Mouse (Mus musculus): ENCODE data around the gene Cphx2. TPM values are rescaled to one million over a fixed set of nuclear protein-coding genes. Genes with fewer than 3 reads are reported as not detected.
A peak's percentile ranks its signal among the peaks of the same experiment; 100 is the strongest.
"Not testable (repeated sequence)": the region's sequence is repeated elsewhere in the genome, so short reads cannot be mapped to it uniquely, and the experiment has no call there.

Gene Cphx2
- total RNA-seq (2017): not detected in 2 replicates

GRCm38 (mm10) chr14:26081216-26081615 is at the start of gene Cphx2:
Cphx2 (plus strand) TSS chr14:26081516.
- not testable (repeated sequence) for ATAC-seq (ENCODE audit: extremely low read depth, insufficient number of reproducible peaks, low FRiP score, poor library complexity, severe bottlenecking)

- not testable (repeated sequence) for ATAC-seq (ENCODE audit: extremely low read depth, insufficient number of reproducible peaks, low FRiP score, poor library complexity, severe bottlenecking)
Observed at GRCm38 (mm10) chr14:26034364-26034763, 47.0 kb upstream of the Cphx2 start.

GRCm38 (mm10) chr14:26035439-26035838 is 45.9 kb upstream of the Cphx2 start:
- not testable (repeated sequence) for ATAC-seq (ENCODE audit: extremely low read depth, insufficient number of reproducible peaks, low FRiP score, poor library complexity, severe bottlenecking)

DNA sequence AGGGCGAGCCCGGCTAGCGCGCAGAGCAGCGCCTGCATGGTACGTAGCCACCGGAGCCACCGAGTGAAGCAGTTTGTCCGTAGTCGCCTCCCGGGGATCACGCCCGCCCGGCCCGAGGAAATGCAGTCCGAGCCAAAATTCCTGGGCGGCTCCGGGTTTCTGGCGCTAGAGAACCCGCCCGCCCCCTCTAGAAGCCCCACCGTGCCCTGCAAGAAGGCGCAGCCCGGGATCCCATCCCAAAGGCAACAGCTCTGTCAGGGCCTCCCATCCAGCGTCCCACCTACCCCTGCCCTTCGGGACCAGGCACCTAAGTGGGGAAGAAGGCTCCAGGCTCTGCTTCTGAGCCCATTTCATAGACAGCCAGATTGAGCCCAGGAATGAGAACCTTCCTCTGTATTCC is 38.7 kb upstream of the Cphx2 start, which contains the start of gene Gm9780:
TSS of gene Gm9780 (minus strand) at position 101 of the 400 bp plus-strand sequence.
- ATAC-seq (ENCODE audit: extremely low read depth, insufficient number of reproducible peaks, low FRiP score, poor library complexity, severe bottlenecking): not testable (repeated sequence)

DNA sequence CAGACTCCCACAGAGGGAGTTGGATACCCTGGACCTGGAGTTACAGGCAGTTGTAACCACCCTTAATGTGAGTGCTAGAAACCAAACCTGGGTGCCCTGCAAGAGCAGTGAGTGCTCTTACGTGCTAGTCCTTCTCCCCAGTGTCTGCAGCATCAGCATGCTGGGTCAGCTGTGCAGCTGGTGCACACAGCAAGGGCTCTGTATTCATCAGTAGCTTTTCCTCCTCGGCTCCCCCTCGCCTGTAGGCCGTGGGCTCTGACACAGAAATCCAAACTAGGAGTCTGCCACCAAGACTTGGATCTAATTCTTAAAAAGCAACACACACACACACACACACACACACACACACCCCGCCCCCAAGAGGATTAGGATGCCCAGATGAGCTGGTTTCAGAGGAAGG is 36.3 kb upstream of the Cphx2 start:
- ATAC-seq (ENCODE audit: extremely low read depth, insufficient number of reproducible peaks, low FRiP score, poor library complexity, severe bottlenecking): not testable (repeated sequence)

GRCm38 (mm10) chr14:26047026-26047425 is 34.3 kb upstream of the Cphx2 start:
- ATAC-seq (ENCODE audit: extremely low read depth, insufficient number of reproducible peaks, low FRiP score, poor library complexity, severe bottlenecking): not testable (repeated sequence)

GRCm38 (mm10) chr14:26048767-26049166 is 32.5 kb upstream of the Cphx2 start:
- not testable (repeated sequence) for ATAC-seq (ENCODE audit: extremely low read depth, insufficient number of reproducible peaks, low FRiP score, poor library complexity, severe bottlenecking)

DNA sequence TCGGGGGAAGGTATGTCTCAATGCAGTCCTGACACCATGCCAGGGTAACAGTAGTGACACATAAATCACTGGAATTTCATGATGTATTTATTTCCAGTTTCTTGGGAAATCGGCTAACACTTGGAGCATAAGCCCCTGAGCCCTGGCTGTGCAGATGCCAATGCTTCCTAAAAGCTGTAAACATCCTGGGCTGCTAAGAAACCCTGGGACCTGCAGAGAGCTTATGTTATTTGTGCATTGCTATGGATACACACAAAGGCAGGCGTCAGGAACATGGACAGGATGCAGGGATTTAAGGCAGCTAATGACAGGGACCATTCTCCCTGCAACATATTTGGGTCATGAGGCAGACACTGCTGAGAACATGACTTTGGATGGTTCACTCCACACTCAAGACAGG is 23.1 kb upstream of the Cphx2 start:
- ATAC-seq (ENCODE audit: extremely low read depth, insufficient number of reproducible peaks, low FRiP score, poor library complexity, severe bottlenecking): 0 out of 2 replicates have a peak, but pooled peaks have one; percentile 3

GRCm38 (mm10) chr14:26059362-26059761 is 22.0 kb upstream of the Cphx2 start:
- ATAC-seq (ENCODE audit: extremely low read depth, insufficient number of reproducible peaks, low FRiP score, poor library complexity, severe bottlenecking): not testable (repeated sequence)

DNA sequence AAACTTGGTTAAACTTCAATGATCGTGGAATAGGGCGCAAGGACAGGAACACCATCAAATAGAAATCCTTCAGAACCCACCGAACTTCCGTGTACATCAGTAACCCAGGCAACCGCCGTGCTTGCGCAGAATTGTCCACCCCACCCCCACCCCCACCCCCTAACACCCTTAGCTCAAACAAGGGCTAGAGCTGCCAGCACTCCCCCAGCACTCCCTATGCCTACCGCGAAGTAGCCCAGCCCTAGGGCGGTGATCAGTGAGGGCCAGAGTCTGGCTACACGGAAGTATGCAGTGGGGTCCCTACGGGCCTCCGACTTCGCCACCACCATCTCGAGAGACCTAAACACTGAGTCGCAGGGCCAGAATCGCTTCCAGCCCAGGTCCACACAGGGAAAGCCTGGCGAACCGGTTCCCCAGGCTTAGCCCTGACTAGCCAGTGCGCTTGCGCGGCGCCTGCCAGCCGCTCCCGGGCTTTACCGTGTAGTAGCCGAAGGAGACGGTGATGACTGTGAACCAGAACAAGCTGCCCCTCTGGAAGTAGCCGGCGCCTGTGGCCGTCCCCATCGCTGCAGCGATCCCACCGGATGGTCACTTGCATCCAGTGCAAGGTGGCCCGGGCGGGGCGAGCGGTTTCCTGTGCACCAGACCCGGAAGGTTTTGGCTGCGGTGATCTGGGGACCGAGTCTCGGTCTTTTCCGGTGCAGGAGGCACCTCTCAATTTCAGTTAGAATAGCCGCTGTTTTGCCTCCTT is 14.6 kb upstream of the Cphx2 start:
- ATAC-seq (ENCODE audit: extremely low read depth, insufficient number of reproducible peaks, low FRiP score, poor library complexity, severe bottlenecking): peak; percentile 39

DNA sequence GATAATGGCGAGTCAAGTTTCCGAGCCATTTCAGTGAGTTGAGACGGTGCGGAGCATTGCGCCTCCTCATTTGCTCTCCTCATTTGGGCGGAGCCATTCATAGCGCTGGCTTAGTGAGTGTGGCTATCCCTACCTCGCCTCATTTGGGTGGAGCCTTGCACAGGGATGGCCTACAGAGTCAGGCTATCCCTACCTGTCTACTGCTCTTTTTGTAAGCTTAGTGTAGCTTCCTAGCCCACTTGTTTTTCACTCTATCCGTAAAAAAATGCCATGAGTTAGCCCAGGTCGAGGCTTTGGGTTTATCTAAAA is 14.0 kb upstream of the Cphx2 start, which contains the start of gene Tmem254c:
TSS of gene Tmem254c (minus strand) at position 31 of the 309 bp plus-strand sequence.
- peak; percentile 64 for ATAC-seq (ENCODE audit: extremely low read depth, insufficient number of reproducible peaks, low FRiP score, poor library complexity, severe bottlenecking)

DNA sequence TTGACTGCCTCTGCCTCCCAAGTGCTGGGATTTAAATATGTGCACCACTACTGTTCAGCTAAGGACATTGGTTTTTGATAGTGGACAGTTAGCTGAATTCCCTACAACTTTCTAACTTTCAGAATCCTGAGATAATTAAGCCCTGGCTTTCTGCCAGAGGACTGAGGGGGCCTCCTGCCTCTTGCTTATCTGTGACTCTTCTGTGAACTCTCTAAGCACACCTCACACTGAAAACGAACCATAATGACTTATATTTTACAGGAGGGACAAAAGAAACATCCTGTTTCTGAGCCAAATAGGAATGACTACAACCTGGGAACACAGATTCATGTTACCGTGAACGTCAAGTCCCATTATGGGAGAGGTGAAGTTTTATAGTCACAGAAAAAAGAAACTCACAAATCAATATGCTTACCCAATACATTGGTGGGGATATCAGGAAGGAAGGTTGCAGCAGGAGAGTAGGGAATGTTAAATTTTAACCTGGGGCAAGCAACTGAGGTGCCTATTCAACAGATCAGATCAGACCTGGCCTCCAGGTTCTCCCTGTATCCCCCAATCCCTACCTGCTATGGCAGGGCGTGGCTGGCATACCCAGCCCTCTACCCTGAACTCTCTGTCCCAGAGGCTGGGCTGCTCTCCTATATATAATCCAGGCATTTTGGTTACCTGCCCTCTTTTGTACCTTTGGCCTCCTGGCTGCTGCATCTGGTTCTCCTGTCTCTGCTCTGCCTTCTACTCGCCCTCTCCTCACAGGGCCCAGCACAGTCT is 4.5 kb upstream of the Cphx2 start:
- not testable (repeated sequence) for ATAC-seq (ENCODE audit: extremely low read depth, insufficient number of reproducible peaks, low FRiP score, poor library complexity, severe bottlenecking)

DNA sequence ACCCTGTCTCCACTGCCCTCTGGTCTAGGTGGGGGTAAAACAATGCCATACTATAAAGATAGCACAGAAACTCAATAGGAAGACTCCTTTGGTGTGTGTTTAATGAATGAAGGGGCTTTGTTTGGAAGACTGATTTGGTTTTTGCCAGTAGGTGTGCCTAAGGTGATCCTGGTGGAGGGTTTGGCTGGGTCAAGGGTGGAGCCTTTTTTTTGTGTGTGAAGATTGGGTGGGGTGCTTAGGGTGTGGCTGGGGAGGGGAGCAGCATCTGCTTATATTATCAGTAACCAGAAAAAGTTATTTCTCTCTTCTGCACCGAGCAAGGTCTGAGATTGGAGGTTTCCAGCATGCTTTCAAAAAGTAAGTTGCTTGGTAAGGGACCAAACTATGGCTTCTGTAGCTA is 681 bp downstream of the Cphx2 start, which contains the start of gene Cphx3:
TSS of gene Cphx3 (plus strand) at position 301 of the 400 bp plus-strand sequence.
- not testable (repeated sequence) for ATAC-seq (ENCODE audit: extremely low read depth, insufficient number of reproducible peaks, low FRiP score, poor library complexity, severe bottlenecking)

DNA sequence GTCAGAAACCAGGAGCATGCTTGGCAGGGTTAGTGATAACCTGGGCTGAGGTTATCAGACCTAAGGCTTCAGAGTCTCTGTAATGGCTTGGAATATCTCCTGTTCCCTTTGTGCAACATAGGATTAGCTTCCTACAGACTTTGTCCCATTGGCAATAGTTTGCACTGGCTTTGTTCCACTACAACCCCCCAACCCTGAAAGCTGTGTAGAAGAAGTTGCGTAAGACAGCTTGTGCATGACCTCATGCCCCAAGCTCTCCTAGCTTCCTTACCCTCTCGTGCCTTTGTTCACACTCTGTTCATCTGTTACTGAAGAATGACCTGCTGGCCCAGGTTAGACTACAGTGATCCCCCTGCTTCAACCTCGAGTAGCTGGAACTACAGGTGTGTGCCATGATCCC is 16.3 kb downstream of the Cphx2 start:
- not testable (repeated sequence) for ATAC-seq (ENCODE audit: extremely low read depth, insufficient number of reproducible peaks, low FRiP score, poor library complexity, severe bottlenecking)

- not testable (repeated sequence) for ATAC-seq (ENCODE audit: extremely low read depth, insufficient number of reproducible peaks, low FRiP score, poor library complexity, severe bottlenecking)
Observed at GRCm38 (mm10) chr14:26118150-26118549, 36.8 kb downstream of the Cphx2 start, which contains the start of gene Duxbl2. Duxbl2 (plus strand) TSS chr14:26118349.

GRCm38 (mm10) chr14:26118550-26119000 is 37.3 kb downstream of the Cphx2 start:
- ATAC-seq (ENCODE audit: extremely low read depth, insufficient number of reproducible peaks, low FRiP score, poor library complexity, severe bottlenecking): not testable (repeated sequence)

DNA sequence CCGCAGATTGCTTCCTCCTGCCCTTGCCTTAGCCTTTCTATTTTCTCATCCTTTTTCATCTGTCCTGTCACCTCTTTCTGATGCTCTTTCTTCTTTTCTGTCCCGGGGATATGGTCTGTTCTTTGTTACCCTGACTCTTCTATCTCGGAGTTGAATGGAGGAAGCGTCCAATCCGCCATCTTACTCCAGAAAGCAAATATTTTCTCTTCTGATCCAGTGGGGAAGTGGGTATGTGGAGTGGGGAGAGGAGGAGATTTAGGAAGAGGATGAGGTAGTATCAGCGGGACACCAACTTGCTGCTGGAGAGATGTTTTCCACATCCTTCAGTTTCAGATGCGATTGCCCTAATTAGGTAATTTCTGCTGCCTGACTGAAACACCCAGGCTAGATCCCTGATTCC is 37.8 kb downstream of the Cphx2 start:
- ATAC-seq (ENCODE audit: extremely low read depth, insufficient number of reproducible peaks, low FRiP score, poor library complexity, severe bottlenecking): not testable (repeated sequence)
